Mouse (Mus musculus) midbrain, postnatal 0 days (tissue): ENCODE data around the gene Gm8220. TPM values are rescaled to one million over a fixed set of nuclear protein-coding genes. Genes with fewer than 3 reads are reported as not detected.
"Not testable (repeated sequence)": the region's sequence is repeated elsewhere in the genome, so short reads cannot be mapped to it uniquely, and the experiment has no call there.

Experiments
- ATAC-seq: fragments of 200-750 bp; cut with Nextera tagmentation; 2 replicates; pipeline ENCODE4 v1.8.0; 2017; ENCODE audit warnings: moderate number of reproducible peaks, mild to moderate bottlenecking, moderate TSS enrichment, moderate library complexity; ENCODE audit not compliant: low FRiP score
- DNase-seq: peaks from one replicate; pipeline ENCODE4 v3.0.0-alpha.2; 2015; ENCODE audit warnings: low spot score
- H3K27ac ChIP-seq: fragments of 300-500 bp; sonication (generic); 2 replicates; pipeline ENCODE4 v1.5.1; 2014; ENCODE audit warnings: low read depth, mild to moderate bottlenecking, low read length, mixed read lengths
- H3K27me3 ChIP-seq: fragments of 300-500 bp; sonication (generic); 2 replicates; pipeline ENCODE4 v1.6.1; 2014; ENCODE audit warnings: low read length, control low read depth, mixed read lengths; ENCODE audit not compliant: insufficient read depth
- H3K36me3 ChIP-seq: fragments of 300-500 bp; sonication (generic); 2 replicates; pipeline ENCODE4 v1.6.1; 2014; ENCODE audit warnings: low read length, control low read depth, mixed read lengths; ENCODE audit not compliant: insufficient read depth
- H3K4me1 ChIP-seq: fragments of 300-500 bp; sonication (generic); 2 replicates; pipeline ENCODE4 v1.6.1; 2014; ENCODE audit warnings: mild to moderate bottlenecking, control low read depth, antibody characterized with exemption, low read length, mixed read lengths; ENCODE audit not compliant: insufficient read depth
- H3K4me2 ChIP-seq: fragments of 300-500 bp; sonication (generic); 2 replicates; pipeline ENCODE4 v1.6.1; 2014; ENCODE audit warnings: low read depth, mild to moderate bottlenecking, low read length, mixed read lengths; ENCODE audit not compliant: poor library complexity, severe bottlenecking
- H3K4me3 ChIP-seq: fragments of 300-500 bp; sonication (generic); 2 replicates; pipeline ENCODE4 v1.5.1; 2014; ENCODE audit warnings: low read depth, mild to moderate bottlenecking, low read length, moderate library complexity
- H3K9ac ChIP-seq: fragments of 300-500 bp; sonication (generic); replicated peaks from 2 replicates; pipeline ENCODE4 v1.6.1; 2014; ENCODE audit warnings: mild to moderate bottlenecking, low read length, moderate library complexity, mixed read lengths; ENCODE audit not compliant: poor library complexity, severe bottlenecking
- H3K9me3 ChIP-seq: fragments of 300-500 bp; sonication (generic); 2 replicates; pipeline ENCODE4 v1.6.1; 2016; ENCODE audit warnings: low read length, control low read depth
- CTCF ChIP-seq: IDR thresholded peaks from 2 replicates; pipeline ENCODE4 v1.5.1; 2016; ENCODE audit warnings: antibody characterized with exemption, mild to moderate bottlenecking
- WGBS: fragments of 180-500 bp; shearing (Covaris S2); extraction: QIAGEN DNeasy Blood & Tissue Kit; methylation state at CpG from one replicate; pipeline ENCODE4 v1.1.7; 2014; 5-methylcytosine and 5-hydroxymethylcytosine counted together
- polyA plus RNA-seq: library from polyadenylated mRNA; unstranded; fragments of >200 nt; fragmentation: Nextera tagmentation; extraction: Ambion mirVana; gene quantifications from 2 replicates; pipeline ENCODE4 v1.2.1, GENCODE M21; 2015
- total RNA-seq: library from RNA; depleted of rRNA; stranded (reverse); fragments of >200 nt; gene quantifications from 2 replicates; pipeline ENCODE4 v1.2.3, GENCODE M21; 2014; rRNA removed

Gene Gm8220
- total RNA-seq (not detected in 2 replicates), polyA plus RNA-seq (not detected in 2 replicates)

DNA sequence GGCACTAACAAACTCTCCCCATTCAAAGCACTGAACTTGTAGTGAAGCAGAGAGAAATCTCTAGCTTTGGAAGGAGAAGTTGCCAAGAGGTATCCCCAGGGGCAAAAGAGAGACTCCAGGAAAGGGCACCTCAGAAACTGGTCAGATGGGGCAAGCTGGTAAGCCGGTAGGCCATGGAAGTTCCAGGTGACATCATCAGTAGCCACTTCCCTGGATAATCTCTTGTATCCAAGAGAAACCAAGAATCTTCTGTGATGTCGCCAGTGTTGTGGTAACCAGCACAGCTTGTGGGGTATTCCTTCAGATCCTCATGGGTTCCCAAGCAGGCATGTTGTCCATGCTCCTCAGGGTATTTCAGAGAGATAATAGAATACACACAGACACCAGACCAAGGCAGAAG, at the start of gene Gm8220:
Gm8220 (plus strand) TSS at position 301 of the 400 bp plus-strand sequence.
- ATAC-seq, H3K36me3 ChIP-seq: not testable (repeated sequence)
- 92% methylated on average over 2 of the region's 2 CpGs for WGBS

DNA sequence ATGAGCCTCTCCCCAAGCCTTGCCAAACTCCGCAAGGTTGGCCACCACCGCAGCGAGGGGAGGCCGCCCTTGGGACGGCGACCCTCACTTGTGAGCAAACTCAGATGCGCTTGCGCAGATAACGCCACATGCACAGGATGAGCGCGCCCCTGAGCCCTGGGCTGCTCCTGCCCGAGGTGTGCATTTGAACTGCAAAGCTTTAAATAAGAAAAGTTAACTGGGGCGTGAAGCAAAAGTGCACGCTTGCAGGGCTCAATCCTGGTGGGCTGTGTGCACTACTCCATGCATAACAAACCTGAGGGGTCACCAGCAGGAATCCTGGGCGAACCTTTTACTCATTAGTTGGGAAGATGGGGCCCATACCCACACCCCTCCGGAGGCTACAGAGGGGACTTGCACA, 37.3 kb upstream of the Gm8220 start:
- H3K9me3 ChIP-seq, result no peaks in the 10 kb centered on the region
- 90% methylated on average over 16 of the region's 16 CpGs for whole genome bisulfite sequencing
- no peak overlapping the region for H3K4me2 ChIP-seq
- H3K27ac ChIP-seq, result no peak overlapping the region
- no peaks in the 10 kb centered on the region for H3K36me3 ChIP-seq
- H3K4me1 ChIP-seq, result no peaks in the 10 kb centered on the region
- no peak overlapping the region for H3K9ac ChIP-seq
- ATAC-seq (no peak), DNase-seq (no peak)
- no peaks in the 10 kb centered on the region for H3K27me3 ChIP-seq
- H3K4me3 ChIP-seq, result no peak overlapping the region
- no peak for TF ChIP-seq CTCF

More for the DNA sequence above, at the start of gene Gm8220:
- H3K4me2 ChIP-seq, H3K9ac ChIP-seq, H3K9me3 ChIP-seq, H3K4me1 ChIP-seq, H3K4me3 ChIP-seq, H3K27ac ChIP-seq, DNase-seq, H3K27me3 ChIP-seq: not testable (repeated sequence)

DNA sequence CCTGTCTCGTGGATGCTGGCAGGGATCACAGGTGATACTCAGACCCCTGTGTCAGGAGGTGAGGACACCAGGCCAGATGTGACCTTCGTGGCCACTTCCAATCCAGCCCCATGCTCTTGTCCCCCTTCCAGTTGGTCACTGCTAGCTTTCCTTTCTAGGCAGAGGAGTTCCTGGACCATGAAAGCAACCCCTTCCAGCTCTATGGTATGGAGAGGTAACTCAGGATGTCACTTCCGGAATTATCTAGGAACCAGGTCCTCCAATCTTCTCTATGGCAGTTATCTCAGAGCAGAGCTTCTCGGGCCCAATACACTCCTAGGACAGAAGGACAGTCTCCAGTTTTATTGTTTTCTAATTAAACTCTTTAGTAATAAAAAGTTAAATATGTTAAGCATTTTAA, 26.7 kb downstream of the Gm8220 start:
- ATAC-seq, H3K36me3 ChIP-seq, H3K9me3 ChIP-seq, H3K27me3 ChIP-seq, H3K4me2 ChIP-seq, DNase-seq, H3K4me1 ChIP-seq, H3K27ac ChIP-seq, H3K9ac ChIP-seq, H3K4me3 ChIP-seq: not testable (repeated sequence)
- 81% methylated on average over 3 of the region's 4 CpGs for WGBS

DNA sequence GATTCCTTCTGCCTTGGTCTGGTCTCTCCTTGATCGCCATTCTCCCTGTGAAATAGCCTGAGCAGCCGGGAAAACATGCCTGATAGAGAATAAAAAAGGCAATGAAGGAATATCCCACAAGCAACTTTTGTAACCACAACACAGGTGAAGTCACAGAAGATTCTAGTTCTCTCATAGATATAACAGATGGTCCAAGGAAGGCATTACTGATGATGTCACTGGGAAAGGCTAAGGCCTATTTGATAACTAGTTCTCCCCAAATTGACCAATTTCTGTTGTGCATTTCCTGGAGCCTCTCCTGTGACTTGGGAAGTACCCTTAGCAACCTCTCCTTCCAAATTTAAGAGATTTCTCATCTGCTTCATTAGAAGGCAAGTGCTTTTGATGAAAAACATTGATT, 53.1 kb downstream of the Gm8220 start, which contains the start of gene Gm5930:
Gm5930 (minus strand) TSS at position 101 of the 400 bp plus-strand sequence.
- not testable (repeated sequence) for H3K27ac ChIP-seq, H3K4me2 ChIP-seq, H3K9me3 ChIP-seq, ATAC-seq, H3K4me3 ChIP-seq, DNase-seq, H3K36me3 ChIP-seq, H3K4me1 ChIP-seq, H3K27me3 ChIP-seq, H3K9ac ChIP-seq
- WGBS, result no CpG with 5 or more reads among the region's 2 CpGs

Other genes with a start within 250 kb of the Gm8220 start
- gene Ear2, start 182.9 kb upstream of the Gm8220 start, total RNA-seq, result not detected in 2 replicates
- gene Ear2, start 182.9 kb upstream of the Gm8220 start, polyA plus RNA-seq, result not detected in 2 replicates
- gene Gm3327, start 161.7 kb upstream of the Gm8220 start, total RNA-seq, result not detected in 2 replicates
- not detected in 2 replicates for gene Gm3327, start 161.7 kb upstream of the Gm8220 start, polyA plus RNA-seq
- not detected in 2 replicates for gene Gm8212, start 87.9 kb upstream of the Gm8220 start, total RNA-seq
- 0.13 TPM in 1 of 2 replicates, not detected in the other for gene Gm8212, start 87.9 kb upstream of the Gm8220 start, polyA plus RNA-seq
- not detected in 2 replicates for gene 4930503E14Rik, start 72.3 kb upstream of the Gm8220 start, total RNA-seq
- not detected in 2 replicates for gene 4930503E14Rik, start 72.3 kb upstream of the Gm8220 start, polyA plus RNA-seq
- gene Gm5930, start 53.0 kb downstream of the Gm8220 start, total RNA-seq, result not detected in 2 replicates
- gene Gm5930, start 53.0 kb downstream of the Gm8220 start, polyA plus RNA-seq, result not detected in 2 replicates
- gene Gm8229, start 79.8 kb downstream of the Gm8220 start, total RNA-seq, result 0.24 TPM in 1 of 2 replicates, not detected in the other
- not detected in 2 replicates for gene Gm8229, start 79.8 kb downstream of the Gm8220 start, polyA plus RNA-seq
- gene Gm3371, start 125.1 kb downstream of the Gm8220 start, total RNA-seq, result not detected in 2 replicates
- not detected in 2 replicates for gene Gm3371, start 125.1 kb downstream of the Gm8220 start, polyA plus RNA-seq
- gene Gm8232, start 148.1 kb downstream of the Gm8220 start, total RNA-seq, result not detected in 2 replicates
- not detected in 2 replicates for gene Gm8232, start 148.1 kb downstream of the Gm8220 start, polyA plus RNA-seq
- gene BC061237, start 206.9 kb downstream of the Gm8220 start, total RNA-seq, result 0.44 TPM in 1 of 2 replicates, not detected in the other
- not detected in 2 replicates for gene BC061237, start 206.9 kb downstream of the Gm8220 start, polyA plus RNA-seq
- not detected in 2 replicates for gene Gm17093, start 232.7 kb downstream of the Gm8220 start, total RNA-seq
- gene Gm17093, start 232.7 kb downstream of the Gm8220 start, polyA plus RNA-seq, result not detected in 2 replicates